Mouse (Mus musculus) cortical plate, adult 2 months (tissue): Measurements from ENCODE around the gene Atf4.
A peak's percentile ranks its signal among the peaks of the same experiment; 100 is the strongest.

ENCODE experiments used
- CTCF ChIP-seq: fragments of 200-500 bp; IDR thresholded peaks from 2 replicates; pipeline ENCODE4 v1.5.1; 2011; ENCODE audit warnings: mild to moderate bottlenecking, control low read depth, low read length; ENCODE audit not compliant: insufficient read depth; ENCODE audit errors: extremely low read depth
- POLR2A ChIP-seq: fragments of 200-500 bp; IDR thresholded peaks from 2 replicates; pipeline ENCODE4 v1.6.1; 2011; ENCODE audit warnings: mild to moderate bottlenecking, low read length, control low read depth; ENCODE audit not compliant: insufficient read depth; ENCODE audit errors: extremely low read depth

DNA sequence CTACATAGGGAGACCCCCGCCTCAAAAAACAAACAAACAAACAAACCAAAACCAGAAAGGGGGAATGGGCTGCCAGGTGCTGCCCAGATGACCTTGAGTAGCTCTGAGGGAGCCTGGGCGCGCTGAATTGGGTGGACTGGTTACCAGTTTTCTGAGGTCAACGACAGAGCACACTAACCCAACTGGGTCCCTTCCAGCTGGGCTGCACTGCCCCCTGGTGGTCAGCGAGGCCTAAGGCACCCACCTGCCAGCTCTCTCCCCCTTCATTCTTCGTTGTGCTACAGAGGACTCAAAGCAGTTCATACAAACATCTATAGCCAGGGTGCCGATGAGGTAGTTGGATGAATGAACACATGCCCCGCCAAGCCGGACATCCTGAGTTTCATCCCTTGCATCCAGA is 29.8 kb upstream of the Atf4 start:
- TF ChIP-seq POLR2A (no peak), CTCF (peak; percentile 76)
